Mouse (Mus musculus) left cerebral cortex, postnatal 4 days (tissue): Measurements from ENCODE around the gene Zfp740. TPM values are rescaled to one million over a fixed set of nuclear protein-coding genes. Genes with fewer than 3 reads are reported as not detected.
"Not testable (repeated sequence)": the region's sequence is repeated elsewhere in the genome, so short reads cannot be mapped to it uniquely, and the experiment has no call there.

Source experiments
- DNase-seq: peaks from one replicate; pipeline ENCODE4 v3.0.0-alpha.2; 2022
- intact Hi-C: fragments of 180-260 bp; cut with DNase I; formaldehyde crosslinking; loops from one replicate; pipeline ENCODE4 v1.15.1; 2025
- total RNA-seq, 2 experiments: library from RNA; stranded (reverse); gene quantifications; 2 replicates each; pipeline ENCODE4 v1.2.3; 2021

Gene Zfp740
- total RNA-seq, 2 experiments from 2014 or later: 70.3 to 70.6 TPM

DNA sequence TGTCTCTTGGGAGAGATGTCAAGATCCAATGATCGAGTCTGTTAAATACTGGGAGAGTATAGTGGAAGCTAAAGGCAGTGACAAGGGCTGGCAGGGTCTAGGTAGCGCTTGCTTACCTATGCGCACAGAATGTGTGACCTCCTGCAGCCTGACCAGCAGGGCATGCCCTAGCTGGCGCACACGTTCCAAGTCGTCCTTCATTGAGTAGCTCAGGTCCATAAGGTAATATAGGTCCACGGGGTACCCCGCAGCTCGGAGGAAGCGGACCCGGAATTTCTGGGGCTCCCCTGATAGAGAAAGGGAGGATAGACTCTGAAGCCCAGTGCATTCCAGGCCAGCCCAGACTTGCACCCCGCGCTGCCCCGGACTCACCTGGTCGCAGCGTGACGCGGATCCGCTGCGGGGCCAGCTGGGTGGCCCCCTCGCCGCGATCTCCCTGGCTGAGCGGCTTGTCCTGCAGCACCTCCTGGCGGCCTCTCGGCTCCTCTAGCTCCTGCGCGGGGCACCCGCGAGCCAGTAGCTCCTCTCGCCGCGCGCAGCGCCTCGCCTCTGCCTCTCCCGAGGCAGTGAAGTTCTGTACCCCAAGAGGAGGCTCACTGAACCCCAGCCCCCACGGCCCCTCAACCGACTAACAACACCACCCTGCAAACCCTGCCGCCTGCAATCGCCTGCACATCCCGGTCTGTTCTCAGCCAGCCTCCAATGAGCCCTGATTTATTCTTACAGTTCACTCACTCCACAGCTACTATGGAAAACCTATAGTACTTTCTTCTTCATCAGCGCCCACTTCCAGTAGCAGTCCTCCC is 21.3 kb downstream of the Zfp740 start:
- intact Hi-C loops: loop anchor here (5.0 kb wide), 1 partner anchor 47 kb away; no protein-coding TSS in a partner anchor
- peak; percentile 79 for DNase-seq

DNA sequence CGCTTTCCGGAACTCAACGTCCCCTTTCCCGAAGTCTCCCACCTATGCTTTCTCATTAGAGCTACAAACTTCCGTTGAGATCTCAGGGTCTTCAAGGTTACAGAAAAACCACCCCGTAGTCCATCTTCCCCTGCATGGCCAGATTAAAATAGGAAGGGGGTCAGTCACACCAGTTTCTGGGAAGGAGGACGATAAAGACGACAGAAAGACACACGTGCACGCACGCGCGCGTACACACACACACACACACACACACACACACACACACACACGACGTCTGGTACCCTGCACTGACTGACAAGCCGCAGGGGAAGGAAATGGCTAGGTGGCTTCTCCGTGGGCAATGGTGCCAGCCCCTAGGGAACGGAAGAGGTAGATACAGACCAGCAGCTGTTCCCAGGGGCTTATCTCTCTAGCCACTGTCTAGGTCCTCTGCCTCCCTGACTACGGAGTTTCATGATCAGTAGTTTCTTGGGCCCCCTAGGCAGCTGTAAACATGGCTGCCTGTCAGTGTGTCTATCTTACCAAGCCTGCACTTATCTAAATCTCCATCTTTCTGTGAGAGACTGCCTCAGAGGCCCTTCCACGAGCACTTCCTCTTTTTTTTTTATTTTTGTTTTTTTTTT is 22.1 kb downstream of the Zfp740 start:
- intact Hi-C loops: loop anchor here (5.0 kb wide), 1 partner anchor 48 kb away; no protein-coding TSS in a partner anchor

DNA sequence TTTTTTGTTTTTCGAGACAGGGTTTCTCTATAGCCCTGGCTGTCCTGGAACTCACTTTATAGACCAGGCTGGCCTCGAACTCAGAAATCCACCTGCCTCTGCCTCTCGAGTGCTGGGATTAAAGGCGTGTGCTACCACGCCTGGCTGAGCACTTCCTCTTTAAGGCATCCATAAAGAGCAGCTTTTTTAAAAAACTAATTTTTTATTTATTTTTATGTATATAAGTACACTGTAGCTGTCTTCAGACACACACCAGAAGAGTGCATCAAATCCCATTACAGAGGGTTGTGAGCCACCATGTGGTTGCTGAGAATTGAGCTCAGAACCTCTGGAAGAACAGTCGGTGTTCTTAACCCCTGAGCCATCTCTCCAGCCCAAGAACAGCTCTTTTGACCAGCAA is 22.6 kb downstream of the Zfp740 start:
- DNase-seq, intact Hi-C loops: not testable (repeated sequence)

More for the DNA sequence above, 22.1 kb downstream of the Zfp740 start:
- DNase-seq: no peak

DNA sequence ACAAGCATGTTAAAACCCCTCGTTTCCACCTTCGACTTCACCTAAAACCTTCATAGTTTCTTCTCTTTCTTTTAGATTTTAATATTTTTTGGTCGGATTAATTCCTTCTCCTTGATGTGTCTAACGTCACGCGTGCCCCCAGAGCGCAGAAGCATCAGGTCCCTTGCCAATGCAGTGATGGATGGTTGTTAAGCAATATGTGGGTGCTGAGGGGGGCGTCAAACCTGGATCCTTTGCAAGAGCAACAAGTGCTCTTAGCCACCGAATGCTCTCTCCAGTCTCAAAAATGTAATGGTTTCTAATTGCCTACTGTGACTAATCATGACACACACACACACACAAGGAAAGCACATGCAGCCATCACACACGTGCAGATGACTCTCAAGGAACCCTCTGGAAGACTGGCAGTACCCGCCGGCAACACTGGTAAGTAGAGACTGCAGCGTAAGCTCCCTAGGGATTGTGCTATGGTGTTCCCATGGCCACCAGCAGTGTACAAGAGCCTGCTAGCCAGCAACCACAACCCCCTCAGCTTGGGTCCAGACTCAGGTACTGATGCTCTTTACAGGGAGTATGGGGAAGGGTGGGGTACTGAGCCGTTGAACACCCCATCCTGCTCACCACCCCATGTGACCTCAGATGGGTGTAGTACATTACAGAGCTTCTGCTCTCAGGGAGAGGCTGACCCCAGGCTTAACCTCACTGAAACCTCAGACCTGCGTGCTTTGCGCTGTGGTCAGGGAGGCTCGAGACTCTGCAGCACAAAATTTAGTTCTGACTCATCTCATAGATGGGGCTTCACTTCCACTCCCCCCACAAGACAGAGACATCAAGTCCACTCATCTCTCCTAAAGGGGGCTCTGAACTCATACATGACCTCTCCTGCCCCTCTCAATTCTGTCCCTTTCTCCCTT is 27.6 kb downstream of the Zfp740 start:
- DNase-seq: no peak
- intact Hi-C loops: no loop called here

DNA sequence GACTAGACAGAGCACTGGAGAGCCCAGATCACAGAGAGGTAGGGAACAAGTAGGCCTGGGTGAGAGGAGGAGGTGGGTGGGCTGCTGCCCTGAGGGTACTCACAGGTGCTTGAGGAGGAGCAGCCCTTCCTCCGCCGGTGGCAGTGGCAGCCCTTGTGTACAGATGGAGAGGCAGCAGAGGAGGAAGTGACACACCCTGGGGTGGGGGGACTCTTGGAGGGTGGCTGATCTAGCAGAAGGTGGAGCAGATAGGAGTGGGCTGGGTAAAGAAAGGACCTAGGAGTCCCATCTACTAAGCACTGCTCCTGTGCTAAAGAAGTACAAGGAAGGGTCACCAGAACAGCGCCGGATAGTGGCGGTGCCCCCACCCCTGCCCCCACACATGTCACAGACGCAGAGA is 28.7 kb downstream of the Zfp740 start, which contains the start of gene Itgb7:
Gene Itgb7, minus strand, starts transcription at position 197 of the 400 bp plus-strand sequence.
- intact Hi-C loops: no loop called here
- no peak for DNase-seq

DNA sequence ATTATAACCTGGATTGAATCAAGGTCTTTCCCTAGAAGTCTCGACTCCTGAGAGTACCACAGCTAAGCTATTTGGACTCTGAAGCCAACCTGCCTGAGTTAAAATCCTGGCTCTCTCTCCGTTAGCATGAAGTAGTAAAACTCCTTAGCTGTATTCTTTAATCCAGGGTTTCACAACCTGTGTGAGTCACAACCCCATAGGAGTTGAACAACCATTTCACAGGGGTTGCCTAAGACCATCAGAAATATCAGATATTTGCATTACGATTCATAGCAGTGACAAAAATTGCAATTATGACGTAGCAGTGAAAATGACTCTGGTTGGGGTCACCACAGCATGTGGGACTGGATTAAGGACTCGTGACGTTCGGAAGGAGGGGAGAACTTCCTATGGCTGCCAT is 29.7 kb downstream of the Zfp740 start:
- intact Hi-C loops: no loop called here
- DNase-seq: no peak

DNA sequence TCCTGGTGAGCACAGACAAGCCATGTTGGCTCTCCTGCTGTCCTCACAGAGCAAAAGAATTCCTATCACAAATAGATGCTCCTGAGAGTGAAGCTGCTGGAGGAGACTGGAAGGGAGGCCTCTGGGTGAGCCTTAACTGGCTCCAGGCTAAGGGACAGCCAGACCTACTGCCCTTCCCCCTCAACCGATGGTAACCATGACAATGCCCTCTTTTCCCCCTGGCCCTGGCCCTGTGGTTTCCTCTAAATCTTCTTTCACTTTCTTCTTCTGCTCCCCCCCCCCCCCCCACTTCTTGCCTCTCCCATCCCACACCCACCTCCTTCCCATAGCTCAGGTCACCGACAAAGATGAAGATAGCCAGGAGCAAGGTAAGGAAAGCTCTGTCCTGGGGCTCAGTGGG is 30.8 kb downstream of the Zfp740 start:
- intact Hi-C loops: no loop called here
- DNase-seq: no peak

DNA sequence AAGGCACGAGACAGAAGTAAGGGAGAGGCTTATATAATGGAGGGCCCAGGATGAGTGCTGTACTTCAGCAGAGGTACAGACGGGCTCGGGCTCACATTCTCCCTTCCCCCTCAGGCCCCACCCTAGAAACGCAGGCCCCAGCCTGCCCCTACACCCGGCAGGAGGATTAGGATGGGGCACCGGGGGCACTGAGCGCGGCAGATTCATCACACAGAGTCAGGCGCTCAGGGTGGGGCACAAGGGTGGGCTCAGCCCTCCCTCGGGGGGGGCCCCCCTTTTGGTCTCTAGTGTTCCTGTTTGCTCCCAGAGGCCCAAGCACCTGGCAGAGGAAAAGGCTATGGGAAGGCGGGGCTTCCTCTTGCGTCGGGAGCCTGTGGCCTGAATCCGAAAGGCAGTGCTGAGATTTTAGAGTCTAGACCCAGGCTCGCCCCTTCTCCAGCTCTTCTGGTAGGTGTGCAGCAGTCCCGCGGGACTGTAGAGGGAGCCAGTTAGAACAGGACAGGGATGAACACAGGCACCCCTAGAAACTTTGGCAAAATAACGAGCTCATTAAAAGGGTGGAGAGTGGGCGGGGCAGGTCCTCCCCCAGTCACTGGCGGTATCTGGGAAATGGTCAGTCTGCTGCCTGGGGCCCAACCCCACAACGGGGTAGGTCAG is 32.5 kb downstream of the Zfp740 start:
- no peak for DNase-seq
- intact Hi-C loops: no loop called here

DNA sequence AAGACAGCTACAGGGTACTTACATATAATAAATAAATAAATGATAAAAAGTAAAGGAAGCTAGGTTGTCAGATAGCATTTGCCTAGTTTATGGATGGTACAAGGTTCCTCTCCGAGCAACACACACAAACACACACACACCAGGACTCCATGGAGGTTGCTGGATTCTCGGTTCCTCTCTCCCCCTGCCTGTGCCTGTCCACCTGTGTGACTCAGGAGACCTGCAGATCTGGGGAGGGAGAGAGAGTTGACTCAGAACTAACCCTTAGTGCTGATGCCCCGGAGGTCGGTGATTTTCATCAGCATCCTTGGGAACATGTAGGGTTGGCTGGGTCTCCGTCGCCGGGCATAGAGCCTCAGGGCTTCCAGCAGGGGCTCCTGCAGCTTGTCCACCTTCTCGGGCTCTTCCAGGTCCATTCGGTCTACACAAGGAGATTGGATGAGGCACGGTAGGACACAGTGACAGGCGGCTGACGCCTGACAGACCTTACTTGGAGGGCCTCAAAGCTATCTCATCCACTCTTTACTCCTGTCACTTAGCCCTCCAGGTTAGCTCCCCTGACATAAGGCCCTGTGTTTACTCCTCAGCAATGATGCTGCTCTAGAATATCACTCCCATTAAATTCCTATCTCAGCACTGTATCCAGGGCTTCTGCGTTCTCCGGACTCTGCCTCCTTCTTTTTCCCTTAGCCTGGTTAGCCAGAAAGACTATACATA is 35.7 kb downstream of the Zfp740 start:
- no peak for DNase-seq
- intact Hi-C loops: no loop called here

DNA sequence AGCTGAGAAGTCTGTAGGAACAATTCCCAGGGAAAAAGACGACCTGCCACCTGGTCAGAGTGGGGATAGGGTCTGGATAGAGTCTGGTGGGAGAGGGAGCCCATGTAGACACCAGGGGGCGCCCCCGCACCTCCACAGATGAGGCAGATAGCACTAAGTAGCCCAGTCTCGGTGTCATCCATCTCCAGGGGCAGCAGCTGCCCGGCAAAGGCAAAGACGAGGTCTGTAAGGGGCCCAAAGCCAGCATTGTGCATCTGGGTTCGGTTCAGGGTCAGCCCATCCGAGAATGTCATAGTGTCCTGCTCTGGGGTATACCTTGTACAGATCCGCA is 36.2 kb downstream of the Zfp740 start:
- intact Hi-C loops: no loop called here

DNA sequence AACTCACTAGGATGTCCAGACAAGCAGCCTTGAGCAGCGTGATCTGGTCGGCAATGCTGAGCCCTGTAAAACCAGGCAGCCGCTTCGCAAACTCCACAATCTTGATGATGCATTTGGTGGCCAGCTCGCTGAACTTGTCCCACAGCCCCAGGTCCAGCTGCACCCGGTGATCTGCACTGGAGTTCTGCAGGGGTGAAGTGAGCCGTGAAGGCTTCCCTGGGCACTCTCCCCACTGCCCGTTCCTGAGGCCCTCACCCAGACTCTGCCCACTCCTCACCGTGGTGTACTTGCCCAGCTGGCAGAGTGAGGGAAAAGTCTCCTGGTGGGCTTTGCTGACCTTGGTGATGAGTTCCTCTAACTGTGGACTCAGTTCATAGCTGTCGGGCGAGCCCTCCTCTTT is 36.8 kb downstream of the Zfp740 start:
- no peak for DNase-seq

More for the DNA sequence above, 36.2 kb downstream of the Zfp740 start:
- DNase-seq: peak; percentile 87

DNA sequence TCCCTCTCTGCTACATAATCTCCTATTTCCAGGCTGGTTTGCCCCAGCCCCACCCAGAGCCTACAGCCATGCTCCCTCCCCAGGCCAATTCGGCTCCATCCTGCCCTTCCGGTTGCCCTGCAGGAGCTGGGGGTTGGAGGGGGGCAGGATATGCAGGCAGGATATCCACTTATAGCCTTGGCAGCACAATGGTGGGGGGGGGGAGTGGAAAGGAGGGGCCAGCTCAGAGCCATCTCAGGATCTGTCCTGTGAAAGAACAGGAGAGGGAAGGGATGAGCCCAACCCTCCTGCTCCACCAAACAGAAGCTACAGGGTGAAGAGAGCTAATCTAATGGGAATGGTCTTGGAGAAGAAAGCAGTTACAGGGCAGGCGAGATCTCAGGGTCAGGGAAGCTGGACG is 37.6 kb downstream of the Zfp740 start:
- intact Hi-C loops: no loop called here
- no peak for DNase-seq

More for the DNA sequence above, 36.8 kb downstream of the Zfp740 start:
- intact Hi-C loops: no loop called here

DNA sequence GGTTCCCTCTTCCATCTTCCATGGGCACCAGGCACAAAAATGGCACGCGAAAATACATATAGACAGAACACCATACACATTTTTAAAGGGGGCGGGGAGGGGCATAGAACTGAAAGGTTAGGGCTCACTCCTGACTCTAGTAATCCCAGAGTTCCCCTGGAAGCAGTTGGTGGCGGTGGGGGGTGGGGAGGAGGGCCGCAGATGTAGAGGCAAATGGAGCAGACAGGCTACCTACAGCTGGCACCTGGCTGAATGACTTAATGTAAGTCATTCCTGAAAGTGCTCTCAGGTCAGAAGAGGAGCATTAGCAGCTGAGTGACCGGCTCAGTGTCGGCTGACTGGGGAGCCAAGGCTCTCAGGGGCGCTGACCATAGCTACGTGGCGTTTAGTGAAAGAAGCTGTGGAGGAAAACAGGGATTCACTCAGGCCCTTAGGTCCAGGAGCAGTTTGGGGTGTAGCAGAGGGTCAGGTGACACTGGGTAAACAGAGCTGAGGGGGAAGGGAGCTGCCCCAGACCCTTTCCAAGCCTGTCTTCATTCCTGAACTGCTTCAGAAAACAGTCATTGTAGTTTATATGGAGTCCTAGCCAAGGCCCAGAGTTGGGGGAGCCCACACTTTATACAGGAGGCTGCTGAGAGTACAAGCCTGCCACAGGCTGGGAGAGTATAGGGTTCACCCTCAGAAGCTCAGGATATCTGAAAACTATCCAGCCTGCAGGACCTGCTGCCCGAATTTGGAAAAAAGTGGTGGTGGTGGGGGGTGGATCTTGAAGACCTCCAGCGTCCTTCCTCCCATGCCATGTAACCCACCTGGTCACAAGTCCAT is 39.6 kb downstream of the Zfp740 start:
- intact Hi-C loops: no loop called here

DNA sequence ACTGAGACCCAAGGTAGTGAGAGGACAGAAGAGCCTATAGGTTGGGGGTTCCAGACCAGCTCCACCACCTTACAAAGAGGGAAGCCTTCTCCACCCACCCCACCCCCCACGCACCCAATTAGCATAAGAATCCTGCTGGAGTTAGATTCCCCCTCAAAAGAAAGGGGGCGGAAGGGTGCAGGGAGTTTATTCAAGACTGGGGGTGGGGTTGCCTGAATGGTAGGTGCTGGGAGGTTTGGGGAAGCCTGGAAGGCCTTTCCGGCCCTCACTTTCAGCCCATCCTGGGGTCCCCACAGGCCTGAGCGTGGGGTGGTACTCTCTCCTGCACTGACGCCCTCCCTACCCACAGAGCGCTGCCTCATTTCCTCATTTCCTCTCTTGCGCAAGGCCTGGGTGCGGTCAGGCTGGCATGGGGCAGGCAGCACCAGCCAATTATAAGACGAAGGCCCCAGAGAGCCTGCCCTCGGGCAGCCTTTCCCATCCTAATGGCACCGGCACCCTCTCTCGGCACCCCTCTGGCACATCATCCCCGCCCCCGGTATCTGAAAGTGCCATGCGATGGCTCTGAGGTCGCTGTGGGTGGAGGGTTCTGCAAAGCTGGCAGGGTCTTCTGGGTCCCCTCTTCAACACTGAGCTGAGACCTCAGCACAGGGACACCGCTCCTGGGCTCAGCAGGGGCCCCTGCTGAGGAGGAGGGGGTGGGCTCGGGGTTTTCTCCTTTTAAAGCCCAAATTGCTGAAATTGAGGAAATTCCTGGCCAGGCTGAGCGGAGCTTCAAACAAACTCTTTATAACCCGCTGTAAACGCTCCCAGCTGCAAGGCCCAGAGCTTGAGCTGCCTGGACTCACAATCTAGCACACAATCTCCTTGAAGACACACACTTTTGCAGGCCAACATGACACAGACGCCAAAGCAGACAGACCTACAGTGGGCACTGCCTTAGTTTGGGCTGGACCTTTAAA is 40.5 kb downstream of the Zfp740 start:
- no peak for DNase-seq
- intact Hi-C loops: no loop called here

More for the DNA sequence above, 39.6 kb downstream of the Zfp740 start:
- DNase-seq: no peak

DNA sequence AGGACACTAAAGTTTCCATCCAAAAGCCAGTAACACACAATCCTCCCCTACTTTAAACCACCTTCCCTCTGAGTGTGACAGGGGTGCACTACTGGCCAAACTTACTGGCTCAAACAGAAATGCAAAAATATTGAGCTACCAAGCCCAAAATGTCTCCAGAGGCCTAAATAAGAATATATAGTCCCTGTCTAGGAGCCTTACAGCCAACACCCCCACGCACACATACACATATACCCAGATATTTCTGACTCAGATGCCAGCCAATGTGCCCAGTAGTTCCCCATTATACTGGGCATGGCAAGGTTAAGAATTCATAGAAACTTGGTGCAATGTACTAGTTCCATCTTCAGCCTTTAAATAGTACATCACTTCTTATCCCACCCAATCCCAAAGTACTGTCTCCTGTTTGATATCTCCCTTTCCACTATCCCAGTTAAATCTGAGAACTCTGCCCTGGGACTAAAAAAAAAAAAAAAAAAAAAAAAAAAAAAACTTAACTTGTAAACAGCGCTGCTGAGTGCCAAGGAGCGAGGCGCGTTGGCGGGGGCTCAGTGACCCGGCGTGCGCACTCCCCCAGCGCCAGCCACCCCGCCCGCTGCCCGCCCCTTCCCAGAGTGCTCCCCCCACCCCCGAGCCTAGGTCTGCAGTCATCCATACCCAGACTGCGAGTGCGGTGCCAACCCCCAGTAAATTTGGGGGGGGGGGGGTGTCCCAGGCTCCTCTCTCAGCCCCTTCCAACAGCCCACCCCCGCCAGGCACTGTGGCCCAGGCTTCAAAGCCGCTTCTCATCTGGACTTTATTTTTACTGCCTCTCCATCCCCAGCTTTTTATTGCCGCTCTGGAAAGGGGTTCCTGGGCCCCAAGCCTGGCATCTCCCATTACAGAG is 41.5 kb downstream of the Zfp740 start:
- no peak for DNase-seq
- intact Hi-C loops: loop anchor here (5.0 kb wide), 1 partner anchor 83 kb away; the partner anchor contains the start of gene Pfdn5

DNA sequence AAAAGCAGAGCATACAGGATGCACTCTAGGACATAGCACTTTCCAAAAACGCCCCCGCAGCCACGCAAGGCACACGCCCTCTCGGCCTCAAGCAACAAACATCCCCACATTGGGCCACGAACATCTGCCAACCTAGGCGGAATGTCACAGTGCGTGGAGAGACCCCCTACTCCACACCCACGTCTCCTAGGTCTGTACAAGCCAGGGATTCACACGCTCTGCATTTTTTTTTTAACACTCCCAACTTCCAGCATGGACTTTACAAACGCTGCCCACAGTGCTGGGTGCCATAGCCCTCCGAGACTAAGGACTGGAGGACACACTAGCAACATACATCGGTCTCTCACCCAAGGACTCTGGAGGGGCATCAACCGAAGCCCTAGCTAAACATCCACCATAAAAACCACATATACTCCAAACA is 42.4 kb downstream of the Zfp740 start:
- DNase-seq: no peak
- intact Hi-C loops: loop anchor here (5.0 kb wide), 1 partner anchor 82 kb away; the partner anchor contains the start of gene Pfdn5
